Mouse (Mus musculus) 3134 (cell line): ENCODE results near the gene Rhbdl1.
A peak's percentile ranks its signal among the peaks of the same experiment; 100 is the strongest.
"Not testable (repeated sequence)": the region's sequence is repeated elsewhere in the genome, so short reads cannot be mapped to it uniquely, and the experiment has no call there.

Experiments used
- DNase-seq: peaks from one replicate; pipeline ENCODE4 v3.0.0-alpha.2; 2011; ENCODE audit warnings: low spot score; ENCODE audit not compliant: insufficient read length; ENCODE audit errors: extremely low read depth

The Rhbdl1 gene

GRCm38 (mm10) chr17:25873405-25874147, 36.5 kb upstream of the Rhbdl1 start:
- no peak for DNase-seq

- no peak for DNase-seq
Observed at GRCm38 (mm10) chr17:25872676-25873075, 35.6 kb upstream of the Rhbdl1 start.

GRCm38 (mm10) chr17:25871566-25871965, 34.5 kb upstream of the Rhbdl1 start:
- not testable (repeated sequence) for DNase-seq

- no peak for DNase-seq
Observed at GRCm38 (mm10) chr17:25869954-25870353, 32.9 kb upstream of the Rhbdl1 start.

GRCm38 (mm10) chr17:25869498-25869897, 32.4 kb upstream of the Rhbdl1 start:
- DNase-seq, result no peak

GRCm38 (mm10) chr17:25868601-25869191, 31.6 kb upstream of the Rhbdl1 start, which contains the start of gene Mcrip2:
TSS of gene Mcrip2 (minus strand) at chr17:25868764.
- DNase-seq, result peak; percentile 87

- peak; percentile 84 for DNase-seq
Observed at GRCm38 (mm10) chr17:25867836-25868600, 30.9 kb upstream of the Rhbdl1 start.

GRCm38 (mm10) chr17:25867509-25867835, 30.4 kb upstream of the Rhbdl1 start:
- no peak for DNase-seq

GRCm38 (mm10) chr17:25866172-25866571, 29.1 kb upstream of the Rhbdl1 start:
- no peak for DNase-seq

- no peak for DNase-seq
Observed at GRCm38 (mm10) chr17:25865288-25865687, 28.2 kb upstream of the Rhbdl1 start.

- no peak for DNase-seq
Observed at GRCm38 (mm10) chr17:25864311-25864710, 27.2 kb upstream of the Rhbdl1 start.

GRCm38 (mm10) chr17:25863681-25864080, 26.6 kb upstream of the Rhbdl1 start:
- DNase-seq, result no peak

- no peak for DNase-seq
Observed at GRCm38 (mm10) chr17:25861704-25862612, 24.9 kb upstream of the Rhbdl1 start.

GRCm38 (mm10) chr17:25860832-25861703, 24.0 kb upstream of the Rhbdl1 start, which contains the start of gene Wdr90:
TSS of gene Wdr90 (minus strand) at chr17:25861501.
- DNase-seq, result peak; percentile 97

GRCm38 (mm10) chr17:25860229-25860628, 23.1 kb upstream of the Rhbdl1 start:
- DNase-seq, result no peak

GRCm38 (mm10) chr17:25844396-25844901, 7.4 kb upstream of the Rhbdl1 start, which contains the start of gene Rhot2:
TSS of gene Rhot2 (minus strand) at chr17:25844851.
- DNase-seq, result peak; percentile 89

- DNase-seq, result no peak
Observed at GRCm38 (mm10) chr17:25843636-25844395, 6.7 kb upstream of the Rhbdl1 start.

- no peak for DNase-seq
Observed at GRCm38 (mm10) chr17:25843122-25843521, 6.0 kb upstream of the Rhbdl1 start.

- no peak for DNase-seq
Observed at GRCm38 (mm10) chr17:25842509-25842908, 5.4 kb upstream of the Rhbdl1 start.
